Mouse (Mus musculus): ENCODE data around the gene Cenpo. TPM values are rescaled to one million over a fixed set of nuclear protein-coding genes. Genes with fewer than 3 reads are reported as not detected.

Cenpo gene
- polyA plus RNA-seq (2015; fragmentation: Nextera tagmentation; extraction: Ambion mirVana), result 3.9 and 4.7 TPM in 2 replicates

DNA sequence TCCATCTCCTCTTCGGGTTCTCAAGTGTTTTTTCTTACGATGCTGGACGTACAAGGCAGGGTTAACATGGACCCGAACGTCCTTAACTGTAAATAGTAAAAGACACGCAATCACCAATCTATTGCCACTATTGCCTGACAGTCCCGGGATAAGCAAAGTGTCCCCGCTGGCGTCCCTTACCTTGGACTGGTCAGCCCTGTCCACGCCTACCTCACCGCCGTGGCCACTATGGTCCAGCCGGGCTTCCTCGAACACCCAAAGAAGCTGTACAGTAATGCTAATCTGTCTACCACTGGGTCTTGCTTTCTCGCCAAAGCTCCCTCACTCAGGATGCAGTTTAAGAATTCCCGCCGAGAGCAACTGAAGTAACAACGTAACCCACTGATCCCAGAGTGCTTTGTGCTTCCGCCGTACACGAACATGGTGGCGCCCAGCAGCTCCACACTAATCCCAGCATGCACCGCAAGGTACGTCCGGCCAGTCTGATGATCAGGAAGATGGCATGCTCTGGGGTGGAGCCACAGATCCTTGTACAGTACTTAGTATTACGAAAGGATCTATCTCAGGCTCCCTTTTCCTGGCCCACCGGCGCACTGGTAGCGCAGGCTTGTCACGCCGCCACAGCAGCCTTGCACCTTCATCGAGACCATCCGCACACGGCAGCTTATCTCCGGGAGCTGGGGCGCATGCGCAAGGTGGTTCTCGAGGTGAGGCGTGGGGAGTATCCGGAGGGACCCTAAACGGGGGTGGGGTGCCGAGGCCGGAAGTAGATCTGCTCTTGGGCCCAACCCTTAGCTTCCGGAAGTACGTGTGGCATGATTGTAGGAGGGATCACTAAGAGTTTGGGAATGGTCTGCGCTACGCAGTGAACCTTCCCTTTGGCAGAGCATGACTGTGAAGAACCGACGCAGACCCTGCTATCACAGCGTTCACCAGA lies at the start of gene Cenpo, which contains the start of gene Ptrhd1:
Cenpo (minus strand) TSS at position 723 of the 937 bp plus-strand sequence.
Ptrhd1 (plus strand) TSS at position 456 of the 937 bp plus-strand sequence.
- Histone ChIP-seq H3K27me3 (ENCODE audit: insufficient read depth, low read length) (no peaks in the 10 kb centered on the region), H3K9me3 (ENCODE audit: low read length) (no peaks in the 10 kb centered on the region), H3K4me1 (ENCODE audit: insufficient read depth) (peaks cover 10% of the 10 kb centered on the region), H3K4me2 (ENCODE audit: low read depth, low read length) (peak within 1 kb of the TSS; percentile 68), H3K27ac (ENCODE audit: low read depth) (peak within 1 kb of the TSS; percentile 97), H3K36me3 (replicated peaks; ENCODE audit: insufficient read depth, low read length) (peaks cover 24% of the 10 kb centered on the region), H3K4me3 (ENCODE audit: low read depth, low read length) (peak within 1 kb of the TSS; percentile 90), H3K9ac (replicated peaks) (peak within 1 kb of the TSS; percentile 79)
- DNase-seq (peak; percentile 93), ATAC-seq (peak; percentile 98)
- WGBS (ENCODE audit: insufficient replicate concordance), result under 1% methylated on average over 50 of the region's 50 CpGs
- peak; percentile 10; the same call in 1 of the 2 replicates for TF ChIP-seq EP300 (IDR thresholded peaks at IDR 0.05; ENCODE audit: low read depth)
- no peak for TF ChIP-seq CTCF (IDR thresholded peaks at IDR 0.05; ENCODE audit: low read depth)

DNA sequence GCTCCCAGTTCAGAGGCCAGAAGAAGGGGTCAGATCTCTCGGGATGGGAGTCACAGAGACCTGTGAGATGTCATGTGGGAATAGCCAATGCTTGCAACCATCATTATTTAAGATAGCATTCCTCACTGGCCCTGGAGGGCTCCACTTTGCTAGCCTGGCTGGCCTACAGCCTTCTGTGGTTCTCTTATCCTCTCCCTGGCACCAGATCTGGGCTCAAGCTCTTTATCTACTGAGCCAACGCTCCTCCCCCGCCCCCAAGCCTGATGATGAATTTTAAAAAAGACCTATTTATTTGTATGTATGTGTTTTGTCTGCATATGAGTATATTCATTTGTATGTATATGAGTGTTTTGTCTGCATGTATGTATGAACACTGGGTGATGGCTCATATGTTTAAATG lies 45.8 kb upstream of the Cenpo start:
- no peaks in the 10 kb centered on the region for H3K4me1 ChIP-seq (ENCODE audit: insufficient read depth)
- no peak overlapping the region for H3K9ac ChIP-seq (replicated peaks)
- H3K4me2 ChIP-seq (ENCODE audit: low read depth, low read length), result no peak overlapping the region
- TF ChIP-seq EP300 (IDR thresholded peaks at IDR 0.05; ENCODE audit: low read depth) (0 out of 2 replicates have a peak, but pooled peaks have one; percentile 7), CTCF (IDR thresholded peaks at IDR 0.05; ENCODE audit: low read depth) (no peak)
- H3K27ac ChIP-seq (ENCODE audit: low read depth), result no peak overlapping the region
- no peaks in the 10 kb centered on the region for H3K9me3 ChIP-seq (ENCODE audit: low read length)
- no peaks in the 10 kb centered on the region for H3K27me3 ChIP-seq (ENCODE audit: insufficient read depth, low read length)
- DNase-seq (no peak), ATAC-seq (no peak; the same call in 1 of the 2 replicates)
- no peak overlapping the region for H3K4me3 ChIP-seq (ENCODE audit: low read depth, low read length)
- H3K36me3 ChIP-seq (replicated peaks; ENCODE audit: insufficient read depth, low read length), result peaks cover 2% of the 10 kb centered on the region; the same call in 1 of the 2 replicates
- 68% methylated on average over 3 of the region's 3 CpGs for WGBS (ENCODE audit: insufficient replicate concordance)

DNA sequence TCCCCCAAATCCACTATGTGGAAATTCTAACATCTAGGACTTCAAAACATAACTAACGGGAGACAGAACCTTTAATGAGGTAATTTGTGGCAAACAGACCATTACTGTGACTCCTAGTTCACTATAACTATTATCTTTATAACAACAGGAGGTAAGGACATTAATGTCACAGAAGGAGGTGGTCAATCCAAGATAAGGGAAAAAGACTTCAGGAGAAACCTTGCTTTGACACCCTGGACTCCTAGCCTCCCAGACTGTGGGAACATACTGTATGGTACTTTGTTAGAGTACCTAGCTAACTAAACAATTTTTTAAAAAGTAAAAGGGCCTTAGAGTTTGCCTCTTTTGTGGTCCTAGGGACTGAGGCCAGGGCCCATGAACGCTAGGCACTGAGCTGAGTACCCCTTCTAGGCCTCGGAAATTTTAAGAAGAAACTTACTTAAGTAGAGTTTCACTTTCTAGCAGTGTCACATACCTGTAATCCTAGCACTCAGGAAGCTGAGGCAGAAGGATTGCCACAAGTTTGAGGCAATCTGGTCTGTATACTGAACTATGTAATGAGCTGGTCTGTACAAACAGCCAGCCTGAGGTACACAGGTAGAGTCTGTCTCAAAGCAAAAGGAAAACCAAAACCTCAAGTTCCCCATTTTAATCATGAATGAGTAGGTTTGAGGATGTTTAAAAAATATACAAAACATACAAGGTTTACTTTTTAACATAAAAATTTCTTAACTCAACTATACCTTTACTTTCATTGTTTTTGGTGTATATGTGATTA lies 45.1 kb upstream of the Cenpo start:
- H3K27ac ChIP-seq (ENCODE audit: low read depth), result no peak overlapping the region
- DNase-seq (no peak), ATAC-seq (no peak)
- no peak overlapping the region for H3K4me2 ChIP-seq (ENCODE audit: low read depth, low read length)
- H3K27me3 ChIP-seq (ENCODE audit: insufficient read depth, low read length), result no peaks in the 10 kb centered on the region
- no peaks in the 10 kb centered on the region for H3K9me3 ChIP-seq (ENCODE audit: low read length)
- H3K9ac ChIP-seq (replicated peaks), result no peak overlapping the region
- TF ChIP-seq EP300 (IDR thresholded peaks at IDR 0.05; ENCODE audit: low read depth) (no peak), CTCF (IDR thresholded peaks at IDR 0.05; ENCODE audit: low read depth) (no peak)
- no peak overlapping the region for H3K4me3 ChIP-seq (ENCODE audit: low read depth, low read length)
- H3K36me3 ChIP-seq (replicated peaks; ENCODE audit: insufficient read depth, low read length), result peaks cover 7% of the 10 kb centered on the region
- WGBS (ENCODE audit: insufficient replicate concordance), result 67% methylated on average over 3 of the region's 3 CpGs
- H3K4me1 ChIP-seq (ENCODE audit: insufficient read depth), result no peaks in the 10 kb centered on the region

DNA sequence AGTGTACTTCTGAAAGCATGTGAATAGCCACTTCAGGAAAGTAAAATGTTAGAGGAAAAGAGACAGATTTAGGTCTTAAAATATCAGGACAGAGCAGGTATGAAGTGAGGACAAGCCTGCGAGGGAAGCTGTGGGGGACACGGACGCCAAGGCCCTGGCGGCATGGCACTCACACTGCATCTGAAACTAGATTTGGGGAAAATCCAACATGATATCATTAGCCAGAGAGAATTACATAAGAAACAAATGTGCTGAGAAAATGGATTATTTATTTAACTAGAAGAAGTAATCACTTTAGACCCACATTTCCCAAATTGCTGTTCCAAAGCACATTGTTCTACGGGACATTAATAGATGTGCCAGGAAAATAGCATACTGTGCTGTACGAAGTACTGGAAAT lies 37.0 kb upstream of the Cenpo start:
- Histone ChIP-seq H3K9ac (replicated peaks) (no peak overlapping the region), H3K27me3 (ENCODE audit: insufficient read depth, low read length) (no peaks in the 10 kb centered on the region), H3K36me3 (replicated peaks; ENCODE audit: insufficient read depth, low read length) (peaks cover 13% of the 10 kb centered on the region), H3K9me3 (ENCODE audit: low read length) (no peaks in the 10 kb centered on the region), H3K27ac (ENCODE audit: low read depth) (no peak overlapping the region), H3K4me1 (ENCODE audit: insufficient read depth) (no peaks in the 10 kb centered on the region), H3K4me3 (ENCODE audit: low read depth, low read length) (no peak overlapping the region), H3K4me2 (ENCODE audit: low read depth, low read length) (no peak overlapping the region)
- DNase-seq (no peak), ATAC-seq (no peak)
- TF ChIP-seq EP300 (IDR thresholded peaks at IDR 0.05; ENCODE audit: low read depth) (no peak), CTCF (IDR thresholded peaks at IDR 0.05; ENCODE audit: low read depth) (no peak)
- WGBS (ENCODE audit: insufficient replicate concordance), result 89% methylated on average over 6 of the region's 6 CpGs

DNA sequence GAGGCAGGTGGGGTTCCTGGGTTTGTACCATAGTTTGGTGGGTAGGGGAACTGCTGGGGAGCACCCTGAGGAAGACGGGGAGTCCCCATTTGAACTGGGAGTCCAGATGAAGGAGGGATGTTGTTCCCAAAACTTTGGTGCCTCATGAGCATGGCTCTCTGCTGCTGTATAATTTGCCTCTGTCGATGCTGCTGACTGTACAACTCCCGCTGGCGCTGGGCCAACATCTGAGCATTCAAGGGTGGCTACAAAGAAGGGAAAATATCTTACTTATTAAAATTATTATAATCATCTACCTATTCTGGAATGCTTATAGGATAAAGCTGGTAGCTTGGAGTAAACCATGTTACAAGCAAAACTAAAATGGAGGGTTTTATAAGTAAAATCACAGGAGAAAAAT lies 33.7 kb upstream of the Cenpo start:
- Histone ChIP-seq H3K27me3 (ENCODE audit: insufficient read depth, low read length) (no peaks in the 10 kb centered on the region), H3K4me1 (ENCODE audit: insufficient read depth) (no peaks in the 10 kb centered on the region), H3K9ac (replicated peaks) (no peak overlapping the region), H3K36me3 (replicated peaks; ENCODE audit: insufficient read depth, low read length) (peaks cover 3% of the 10 kb centered on the region), H3K9me3 (ENCODE audit: low read length) (no peaks in the 10 kb centered on the region), H3K4me2 (ENCODE audit: low read depth, low read length) (no peak overlapping the region), H3K4me3 (ENCODE audit: low read depth, low read length) (no peak overlapping the region), H3K27ac (ENCODE audit: low read depth) (no peak overlapping the region)
- no peak for TF ChIP-seq EP300 (IDR thresholded peaks at IDR 0.05; ENCODE audit: low read depth)
- no peak for TF ChIP-seq CTCF (IDR thresholded peaks at IDR 0.05; ENCODE audit: low read depth)
- ATAC-seq (no peak), DNase-seq (no peak)
- WGBS (ENCODE audit: insufficient replicate concordance), result 86% methylated on average over 4 of the region's 4 CpGs
